Mouse (Mus musculus): ENCODE data around the gene Rhbdl1.

Gene Rhbdl1

DNA sequence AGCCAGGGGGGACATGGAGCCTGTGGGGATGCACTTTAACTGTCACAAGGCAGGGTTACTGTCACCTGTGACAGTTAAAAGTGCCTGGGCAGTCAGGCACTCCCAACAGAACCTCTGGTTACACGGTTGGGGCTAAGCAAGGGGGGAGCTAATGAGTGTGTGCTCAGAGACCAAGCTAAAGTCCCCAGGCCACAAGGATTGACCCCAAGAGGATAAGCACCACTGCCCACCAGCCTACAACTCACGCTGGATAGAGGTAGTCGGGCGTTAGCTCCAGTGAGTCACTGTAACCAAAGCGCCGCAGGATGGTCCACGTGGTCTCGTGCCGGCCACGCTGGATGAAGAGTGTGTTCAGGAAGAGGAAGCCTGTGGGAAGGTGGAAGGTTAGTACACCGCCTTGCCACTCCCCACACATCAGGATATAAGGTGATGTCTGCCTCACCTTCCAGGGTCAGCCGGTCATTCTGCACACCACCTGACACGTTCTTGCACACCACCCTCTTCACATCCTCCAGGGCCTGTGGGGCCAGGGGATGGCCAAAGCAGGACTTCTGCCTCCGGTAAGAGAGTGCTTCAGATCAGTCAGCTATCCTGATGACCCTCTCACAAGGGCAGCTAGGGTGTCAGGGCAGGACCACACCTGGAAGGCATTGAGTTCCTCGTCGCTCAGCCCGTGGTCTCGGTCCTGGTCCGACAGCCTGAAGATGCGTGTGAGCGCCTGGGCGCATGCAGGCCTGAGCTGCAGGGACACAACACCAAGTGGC, 4.2 kb upstream of the Rhbdl1 start, which contains the start of gene Gm20683:
TSS of gene Gm20683 (minus strand) at position 647 of the 764 bp plus-strand sequence.
- DNase-seq (ENCODE audit: extremely low read depth, low read depth, low spot score): no peak

GRCm38 (mm10) chr17:25840519-25840918, 3.4 kb upstream of the Rhbdl1 start:
- DNase-seq (ENCODE audit: extremely low read depth, low read depth, low spot score): no peak

GRCm38 (mm10) chr17:25839455-25840235, 2.5 kb upstream of the Rhbdl1 start:
- no peak for DNase-seq (ENCODE audit: extremely low read depth, low read depth, low spot score)

- no peak for DNase-seq (ENCODE audit: extremely low read depth, low read depth, low spot score)
Measured at GRCm38 (mm10) chr17:25838904-25839303, 1.8 kb upstream of the Rhbdl1 start.

DNA sequence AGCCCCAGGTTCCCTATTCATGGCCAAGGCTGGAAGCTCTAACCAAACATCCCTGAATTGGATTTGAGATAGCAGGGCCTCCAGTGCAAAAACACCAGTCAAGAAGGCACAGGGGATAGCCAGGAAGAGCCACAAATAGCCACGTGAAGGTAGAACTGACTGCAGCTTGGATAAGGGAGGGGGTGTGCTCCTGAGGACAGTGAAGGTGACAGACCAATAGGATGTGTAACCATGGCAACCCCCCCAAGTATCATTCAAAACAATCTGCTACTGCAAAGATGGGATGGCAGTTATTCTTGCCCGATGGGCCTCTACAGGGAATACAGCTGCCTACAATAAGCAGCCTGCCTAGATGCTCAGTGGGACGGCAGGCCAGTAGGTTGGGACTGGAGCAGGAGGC, 438 bp upstream of the Rhbdl1 start:
- no peak for DNase-seq (ENCODE audit: extremely low read depth, low read depth, low spot score)

DNA sequence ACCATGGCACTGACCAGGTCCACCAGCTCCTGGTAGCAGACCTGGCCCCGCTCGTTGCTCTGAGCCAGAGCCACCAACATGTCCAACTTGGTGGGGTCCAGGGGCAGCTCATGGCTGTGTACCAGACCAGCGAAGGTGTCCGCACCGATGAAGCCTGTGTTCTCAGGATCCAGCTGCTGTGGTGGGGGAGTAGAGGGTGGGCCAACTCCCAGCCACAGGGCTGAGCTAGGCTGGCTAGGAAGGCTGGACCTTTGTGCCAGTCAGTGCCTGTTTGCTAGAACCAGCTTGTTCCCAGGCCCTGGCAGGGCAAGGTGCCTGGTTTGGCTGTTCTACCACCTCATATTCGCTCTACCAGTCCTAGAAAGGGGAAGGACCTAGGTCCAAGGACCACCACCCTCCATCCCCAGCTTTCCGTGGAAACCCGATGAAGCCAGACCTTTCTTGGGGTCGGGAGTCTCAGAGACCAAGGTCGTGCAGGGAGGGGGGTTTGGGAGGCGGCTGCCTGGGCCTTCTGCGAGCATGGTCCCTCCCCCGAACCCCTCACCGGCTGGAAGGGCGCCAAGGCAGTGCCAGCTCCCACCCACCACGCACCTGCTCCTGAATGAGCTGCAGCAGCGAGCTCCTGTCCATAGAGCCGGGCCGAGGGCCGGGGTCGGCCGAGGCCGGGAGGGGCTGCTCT, 559 bp downstream of the Rhbdl1 start:
- DNase-seq (ENCODE audit: extremely low read depth, low read depth, low spot score): no peak

DNA sequence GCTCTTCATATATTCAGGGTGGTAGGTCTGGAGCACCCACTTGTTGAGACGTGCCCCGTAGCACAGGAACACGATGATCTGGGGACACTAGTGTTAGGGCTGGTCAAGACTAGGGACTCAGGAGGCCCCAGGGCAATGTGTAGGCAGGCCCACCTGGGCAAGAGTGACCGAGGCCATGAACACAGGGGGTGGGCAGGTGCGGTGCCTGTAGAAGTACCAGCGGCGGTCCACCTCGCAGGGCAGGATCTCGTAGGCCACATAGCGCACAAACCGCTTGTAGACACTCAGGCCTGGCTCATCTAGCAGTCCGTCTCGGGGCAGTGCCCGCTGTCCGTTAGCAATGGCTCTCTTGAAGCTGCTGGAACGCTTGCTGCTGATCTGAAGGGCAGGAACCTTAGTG, 1.3 kb downstream of the Rhbdl1 start:
- no peak for DNase-seq (ENCODE audit: extremely low read depth, low read depth, low spot score)

DNA sequence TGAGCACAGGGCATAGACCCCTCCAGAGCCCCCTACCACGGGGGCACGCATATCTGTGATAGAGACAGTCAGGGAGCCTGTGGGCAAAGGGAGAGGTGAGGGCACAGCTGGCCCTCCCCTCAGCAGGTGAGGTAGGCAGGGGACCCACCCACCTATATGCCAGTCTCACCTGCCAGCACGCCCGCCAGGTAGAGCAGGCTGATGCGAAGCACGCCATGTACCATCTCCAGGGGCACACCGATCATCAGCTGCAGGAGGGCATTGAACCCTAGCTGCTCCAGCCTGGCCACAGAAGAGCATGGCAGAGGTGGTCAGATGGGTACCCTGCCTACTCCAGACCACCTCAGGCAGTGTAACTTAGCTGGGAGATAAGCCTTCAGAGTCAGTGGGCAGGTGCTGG, 1.8 kb downstream of the Rhbdl1 start:
- DNase-seq (ENCODE audit: extremely low read depth, low read depth, low spot score): no peak

DNA sequence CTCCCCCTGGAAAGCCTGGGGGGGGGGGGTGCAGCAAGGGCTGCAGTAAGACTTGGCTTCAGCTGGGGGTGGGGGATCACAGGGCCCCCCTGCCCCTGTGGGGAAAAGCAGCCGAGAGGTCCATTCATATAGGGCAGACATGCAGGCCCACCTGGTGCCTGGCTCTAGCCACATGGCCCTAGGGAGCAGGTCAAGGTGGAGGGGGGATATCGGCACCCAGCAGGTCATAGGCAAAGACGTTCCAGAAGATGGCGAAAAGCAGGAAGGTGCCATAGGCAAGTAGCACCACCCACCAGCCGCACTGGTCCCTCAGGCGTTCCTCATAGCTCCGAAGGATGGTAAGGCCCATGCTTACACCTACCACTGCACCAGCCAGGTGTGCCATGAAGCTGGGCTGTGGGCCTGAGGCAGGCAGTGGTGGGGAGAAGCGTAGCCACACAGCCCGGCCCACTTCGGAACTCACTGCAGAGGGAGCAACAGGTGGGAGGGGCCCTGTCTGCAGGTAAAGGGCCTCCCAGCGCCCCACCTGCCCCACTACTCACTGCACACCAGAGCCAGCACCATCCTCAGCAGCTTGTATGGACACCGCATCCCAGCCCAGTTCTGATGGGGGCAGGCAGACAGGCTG, 2.4 kb downstream of the Rhbdl1 start:
- DNase-seq (ENCODE audit: extremely low read depth, low read depth, low spot score): no peak

DNA sequence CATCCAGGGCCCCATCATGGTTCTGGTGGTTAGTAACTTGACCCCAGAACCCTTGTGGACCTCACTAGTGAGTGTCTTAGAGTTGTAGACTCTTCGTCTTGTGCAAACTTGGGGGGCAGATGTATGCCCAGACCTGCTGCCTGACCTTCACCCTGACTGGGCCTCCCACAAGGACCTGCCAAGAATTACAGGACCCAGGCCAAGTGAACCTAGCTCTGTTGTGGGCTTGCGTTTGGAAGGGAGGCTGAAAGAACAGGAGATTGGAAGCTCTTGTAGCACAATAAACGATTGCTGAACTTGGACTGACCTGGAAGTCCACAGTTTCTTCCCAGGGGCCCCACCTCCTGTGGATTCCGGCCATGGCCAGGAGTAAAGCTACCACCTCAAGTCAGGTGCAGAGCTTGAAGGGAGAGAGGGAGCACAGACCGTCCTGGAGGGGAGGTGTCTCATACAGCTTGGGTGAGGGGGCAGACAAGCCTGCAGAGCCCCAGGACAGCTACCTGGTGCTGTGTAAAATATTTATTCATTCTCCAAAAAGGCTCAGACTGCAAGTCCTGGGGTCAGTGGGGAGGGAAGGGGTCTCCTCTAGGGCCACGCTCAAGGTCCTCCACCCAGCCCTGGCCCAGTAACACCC, 3.0 kb downstream of the Rhbdl1 start:
- no peak for DNase-seq (ENCODE audit: extremely low read depth, low read depth, low spot score)

DNA sequence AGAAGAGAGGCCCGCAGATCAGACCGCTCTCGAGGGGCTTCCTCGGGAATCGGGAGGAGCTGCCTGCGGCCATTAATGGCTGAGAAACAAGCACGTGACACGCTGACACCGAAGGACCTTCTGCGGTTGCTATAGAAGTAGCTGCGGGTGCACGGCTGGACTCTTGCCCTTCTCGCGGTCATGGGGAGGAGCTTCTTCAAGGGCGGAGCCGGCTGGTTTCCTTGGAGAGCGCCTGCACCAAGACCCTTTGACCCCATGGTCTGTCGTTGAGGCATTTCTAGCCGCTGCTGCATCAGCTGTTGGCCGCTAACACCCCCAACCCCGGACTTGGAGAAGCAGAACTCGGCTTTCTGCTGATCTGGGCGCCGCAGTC, 3.8 kb downstream of the Rhbdl1 start, which contains the start of gene Stub1:
TSS of gene Stub1 (minus strand) at position 114 of the 373 bp plus-strand sequence.
- no peak for DNase-seq (ENCODE audit: extremely low read depth, low read depth, low spot score)

- DNase-seq (ENCODE audit: extremely low read depth, low read depth, low spot score): no peak
Measured at GRCm38 (mm10) chr17:25832436-25833290, 4.4 kb downstream of the Rhbdl1 start.

GRCm38 (mm10) chr17:25831451-25832281, 5.4 kb downstream of the Rhbdl1 start:
- DNase-seq (ENCODE audit: extremely low read depth, low read depth, low spot score): no peak

DNA sequence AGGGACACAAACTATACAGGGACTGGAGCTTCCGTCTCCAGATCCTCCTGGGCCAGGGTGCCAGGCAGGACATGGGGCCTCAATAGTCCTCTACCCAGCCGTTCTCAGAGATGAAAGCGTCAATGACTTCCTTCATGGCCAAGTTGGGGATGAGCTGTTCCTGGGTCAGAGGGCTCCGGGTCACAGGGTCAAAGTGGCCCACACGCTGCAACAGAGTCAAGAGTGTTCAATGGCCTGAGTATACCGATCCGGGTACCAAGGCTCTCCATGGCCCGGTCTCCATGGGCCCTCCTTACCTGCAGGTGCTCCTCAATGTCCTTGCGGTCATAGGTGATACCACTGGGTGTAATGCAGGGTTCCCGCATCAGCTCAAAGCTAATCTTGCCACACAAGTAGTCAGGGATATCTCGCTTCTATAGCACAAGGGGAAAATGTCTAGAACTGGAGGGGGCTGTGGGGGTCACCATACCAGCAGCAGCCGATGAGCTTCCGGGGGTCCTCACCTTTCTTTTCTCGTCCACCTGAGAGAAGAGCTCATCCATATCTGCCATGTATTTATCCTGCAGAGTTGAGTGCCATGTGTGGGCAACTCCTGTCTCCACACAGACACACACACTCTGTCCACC, 6.2 kb downstream of the Rhbdl1 start:
- no peak for DNase-seq (ENCODE audit: extremely low read depth, low read depth, low spot score)

GRCm38 (mm10) chr17:25830200-25830753, 6.8 kb downstream of the Rhbdl1 start:
- no peak for DNase-seq (ENCODE audit: extremely low read depth, low read depth, low spot score)

- DNase-seq (ENCODE audit: extremely low read depth, low read depth, low spot score): no peak
Measured at GRCm38 (mm10) chr17:25829558-25830017, 7.5 kb downstream of the Rhbdl1 start.

DNA sequence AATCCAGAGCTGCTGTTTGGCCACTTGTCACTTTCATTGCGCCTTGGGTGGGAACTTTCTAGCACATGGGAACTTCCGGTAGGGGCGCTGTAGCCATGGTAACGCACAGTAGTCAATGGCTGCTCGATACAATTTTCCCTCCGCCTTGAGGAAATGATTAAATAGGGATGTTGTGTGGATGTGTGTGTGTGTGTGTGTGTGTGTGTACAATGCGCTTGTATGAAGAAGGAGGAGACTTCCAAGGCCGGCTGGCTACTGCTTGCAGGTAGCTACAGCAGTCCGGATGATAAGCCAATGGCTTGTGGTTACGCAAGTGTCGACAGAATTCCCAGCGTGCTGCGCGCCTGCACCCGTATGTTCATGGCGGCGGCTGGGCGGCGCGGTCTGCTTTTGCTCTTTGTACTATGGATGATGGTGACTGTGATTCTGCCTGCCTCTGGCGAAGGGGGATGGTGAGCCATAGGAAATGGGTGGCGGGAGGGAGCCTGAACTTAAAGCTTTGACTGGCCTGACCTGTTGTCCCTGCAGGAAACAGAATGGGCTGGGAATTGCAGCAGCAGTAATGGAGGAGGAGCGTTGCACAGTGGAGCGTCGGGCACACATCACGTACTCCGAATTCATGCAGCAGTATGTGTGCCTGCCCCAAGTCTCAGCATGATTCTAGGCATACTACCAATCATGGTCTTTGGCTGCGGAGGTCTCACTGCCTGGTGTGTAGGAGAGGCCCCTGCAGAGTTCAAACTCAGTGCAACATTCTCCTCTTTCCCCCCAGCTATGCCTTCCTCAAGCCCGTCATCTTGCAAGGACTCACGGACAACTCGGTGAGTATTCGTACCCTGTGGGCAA, 8.2 kb downstream of the Rhbdl1 start, which contains the start of gene Jmjd8:
TSS of gene Jmjd8 (plus strand) at position 156 of the 846 bp plus-strand sequence.
- no peak for DNase-seq (ENCODE audit: extremely low read depth, low read depth, low spot score)

Data from fat pad, adult 2 months (tissue).